Mouse (Mus musculus) liver, adult 2 months (tissue): ENCODE measurements at regions not wholly inside any gene's neighbourhood (a gene's known extent, or its start where the extent isn't known, plus 50 kb on each side); places are given as distances from the start of the nearest gene placed in this dataset.

Experiments used
- DNase-seq: peaks from one replicate; pipeline ENCODE4 v3.0.0-alpha.2; 2011; ENCODE audit warnings: low read depth, low spot score; ENCODE audit errors: extremely low read depth
- H3K27ac ChIP-seq: fragments of 200-500 bp; replicated peaks from 2 replicates; pipeline ENCODE4 v1.5.1; 2012; ENCODE audit warnings: low read depth, mild to moderate bottlenecking, control low read depth, inconsistent platforms, low read length; ENCODE audit not compliant: insufficient read depth
- H3K27me3 ChIP-seq: fragments of 200-500 bp; 2 replicates; pipeline ENCODE4 v1.6.1; 2012; ENCODE audit warnings: mild to moderate bottlenecking, moderate library complexity, low read length, inconsistent platforms; ENCODE audit not compliant: control insufficient read depth, insufficient read depth
- H3K36me3 ChIP-seq: fragments of 200-500 bp; 2 replicates; pipeline ENCODE4 v1.6.1; 2012; ENCODE audit warnings: low read length, inconsistent platforms; ENCODE audit not compliant: control insufficient read depth, insufficient read depth
- H3K4me1 ChIP-seq: fragments of 200-500 bp; 2 replicates; pipeline ENCODE4 v1.6.1; 2011; ENCODE audit warnings: low read length; ENCODE audit not compliant: control insufficient read depth, insufficient read depth
- H3K4me3 ChIP-seq: fragments of 200-500 bp; 2 replicates; pipeline ENCODE4 v1.5.1; 2011; ENCODE audit warnings: low read depth, mild to moderate bottlenecking, control low read depth, low read length, moderate library complexity; ENCODE audit not compliant: insufficient read depth
- H3K79me2 ChIP-seq: fragments of 200-500 bp; 2 replicates; pipeline ENCODE4 v1.6.1; 2012; ENCODE audit warnings: inconsistent platforms, mild to moderate bottlenecking, low read length, moderate library complexity; ENCODE audit not compliant: control insufficient read depth, insufficient read depth
- H3K9ac ChIP-seq: fragments of 200-500 bp; 2 replicates; pipeline ENCODE4 v1.6.1; 2012; ENCODE audit warnings: low read depth, mild to moderate bottlenecking, control low read depth, inconsistent platforms, low read length
- CTCF ChIP-seq: fragments of 200-500 bp; IDR thresholded peaks from 2 replicates; pipeline ENCODE4 v1.5.1; 2011; ENCODE audit warnings: low read depth, low read length, control low read depth
- POLR2A ChIP-seq: fragments of 200-500 bp; IDR thresholded peaks from 2 replicates; pipeline ENCODE4 v1.6.1; 2011; ENCODE audit warnings: low read length, control low read depth; ENCODE audit not compliant: insufficient read depth; ENCODE audit errors: extremely low read depth
- WGBS: fragments of 180-500 bp; shearing (Covaris S2); methylation state at CpG from one replicate; pipeline ENCODE4 v1.1.7; 2018; 5-methylcytosine and 5-hydroxymethylcytosine counted together

GRCm38 (mm10) chr7:116995770-116996169 is 385.0 kb upstream of the Xylt1 start:
- Histone ChIP-seq H3K79me2 (no peaks in the 10 kb centered on the region), H3K9ac (no peak overlapping the region), H3K36me3 (no peaks in the 10 kb centered on the region), H3K27me3 (no peaks in the 10 kb centered on the region), H3K4me1 (no peaks in the 10 kb centered on the region), H3K27ac (no peak overlapping the region), H3K4me3 (no peak overlapping the region)
- TF ChIP-seq POLR2A (no peak), CTCF (no peak)
- WGBS = 92% methylated on average over 3 of the region's 3 CpGs
- DNase-seq = peak; percentile 25

- no peak for DNase-seq
- Histone ChIP-seq H3K36me3 (no peaks in the 10 kb centered on the region), H3K27ac (no peak overlapping the region), H3K4me3 (no peak overlapping the region), H3K79me2 (no peaks in the 10 kb centered on the region), H3K4me1 (no peaks in the 10 kb centered on the region), H3K27me3 (no peaks in the 10 kb centered on the region), H3K9ac (no peak overlapping the region)
- TF ChIP-seq POLR2A (no peak), CTCF (no peak)
Measured at GRCm38 (mm10) chr7:117003167-117003566, 377.6 kb upstream of the Xylt1 start.

- H3K79me2 ChIP-seq = no peaks in the 10 kb centered on the region
- no peak for TF ChIP-seq POLR2A
- no peak for TF ChIP-seq CTCF
- no peak overlapping the region for H3K4me3 ChIP-seq
- WGBS = 82% methylated on average over 1 of the region's 1 CpGs
- H3K4me1 ChIP-seq = no peaks in the 10 kb centered on the region
- no peak overlapping the region for H3K27ac ChIP-seq
- H3K27me3 ChIP-seq = no peaks in the 10 kb centered on the region
- H3K36me3 ChIP-seq = no peaks in the 10 kb centered on the region
- DNase-seq = no peak
- H3K9ac ChIP-seq = no peak overlapping the region
Measured at GRCm38 (mm10) chr7:117018349-117018748, 362.4 kb upstream of the Xylt1 start.

DNA sequence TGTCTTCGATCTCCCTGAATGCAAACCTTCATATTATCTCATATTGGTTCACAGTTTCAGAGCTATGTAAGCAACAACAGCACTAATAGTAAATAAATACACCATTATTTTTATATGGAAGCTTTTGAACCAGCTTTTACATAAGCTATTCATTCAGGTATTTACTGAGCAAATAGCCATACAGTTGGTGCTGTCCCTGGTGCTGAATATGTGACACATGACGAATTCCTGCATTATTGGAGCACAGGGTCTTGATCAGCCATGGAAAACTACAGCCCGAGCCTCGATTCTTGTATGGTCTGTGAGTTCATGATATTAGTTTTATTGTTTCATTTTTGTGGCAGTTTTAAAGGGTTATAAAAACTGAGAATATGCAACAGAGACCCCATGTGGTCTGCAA is 359.1 kb upstream of the Xylt1 start:
- H3K36me3 ChIP-seq = no peaks in the 10 kb centered on the region
- H3K79me2 ChIP-seq = no peaks in the 10 kb centered on the region
- TF ChIP-seq POLR2A (no peak), CTCF (no peak)
- WGBS = 52% methylated on average over 4 of the region's 4 CpGs
- no peak overlapping the region for H3K27ac ChIP-seq
- no peak overlapping the region for H3K9ac ChIP-seq
- no peak overlapping the region for H3K4me3 ChIP-seq
- H3K4me1 ChIP-seq = no peaks in the 10 kb centered on the region
- no peaks in the 10 kb centered on the region for H3K27me3 ChIP-seq
- DNase-seq = peak; percentile 21

DNA sequence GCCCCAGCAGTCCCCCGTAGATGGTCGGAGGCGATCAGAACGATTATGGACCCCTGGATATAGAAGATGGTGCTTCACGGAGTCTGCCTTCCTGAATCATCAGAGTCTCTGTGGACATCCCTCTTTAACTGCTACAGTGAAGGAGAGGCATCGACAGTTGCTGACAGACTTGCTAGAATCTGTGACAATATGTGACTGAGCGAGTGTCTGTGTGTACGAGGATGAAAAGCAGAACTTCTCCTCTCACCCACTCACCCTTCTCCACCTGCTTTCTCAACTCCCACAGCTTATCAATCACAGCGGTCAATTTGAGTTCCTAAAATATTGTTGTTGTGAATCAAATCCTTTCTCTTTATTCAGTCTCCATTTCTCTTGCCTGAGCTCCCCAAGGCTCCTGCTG is 335.9 kb upstream of the Xylt1 start:
- Histone ChIP-seq H3K4me1 (no peaks in the 10 kb centered on the region), H3K36me3 (no peaks in the 10 kb centered on the region), H3K4me3 (no peak overlapping the region), H3K27ac (no peak overlapping the region), H3K9ac (no peak overlapping the region), H3K79me2 (no peaks in the 10 kb centered on the region), H3K27me3 (no peaks in the 10 kb centered on the region)
- WGBS = 79% methylated on average over 9 of the region's 9 CpGs
- no peak for DNase-seq
- no peak for TF ChIP-seq POLR2A
- TF ChIP-seq CTCF = no peak

DNA sequence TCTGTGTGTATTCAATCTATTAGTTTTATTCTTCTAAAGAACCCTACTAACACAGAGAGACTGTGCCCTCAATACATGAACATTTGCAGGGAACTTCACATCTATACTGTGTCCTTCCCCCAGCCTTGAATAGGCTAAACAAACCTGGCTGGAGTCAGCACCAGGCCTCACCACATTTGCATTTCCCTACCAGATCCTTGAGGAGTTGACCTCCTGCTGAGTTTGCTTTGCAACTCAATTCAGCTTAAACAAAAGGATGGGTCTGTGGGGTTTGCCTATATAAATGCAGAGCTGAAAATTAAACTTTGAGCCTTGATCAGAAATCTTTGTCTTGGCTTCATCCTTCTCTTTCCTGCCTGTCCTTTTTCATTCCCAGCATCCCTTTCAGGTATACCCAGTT is 331.5 kb upstream of the Xylt1 start:
- Histone ChIP-seq H3K9ac (no peak overlapping the region), H3K4me1 (no peaks in the 10 kb centered on the region), H3K79me2 (no peaks in the 10 kb centered on the region), H3K4me3 (no peak overlapping the region), H3K36me3 (no peaks in the 10 kb centered on the region), H3K27me3 (no peaks in the 10 kb centered on the region), H3K27ac (no peak overlapping the region)
- no peak for DNase-seq
- TF ChIP-seq POLR2A = no peak
- no peak for TF ChIP-seq CTCF
